Mouse (Mus musculus): Measurements from ENCODE around the gene Fcamr. TPM values are rescaled to one million over a fixed set of nuclear protein-coding genes. Genes with fewer than 3 reads are reported as not detected.

Gene Fcamr
- polyA plus RNA-seq, 1 experiment from 2014 or later: not detected

GRCm38 (mm10) chr1:130840599-130841379, 40.1 kb downstream of the Fcamr start:
- Histone ChIP-seq H3K36me3 (no peaks in the 10 kb centered on the region), H3K9ac (no peak overlapping the region), H3K4me1 (no peaks in the 10 kb centered on the region), H3K27me3 (no peaks in the 10 kb centered on the region), H3K9me3 (replicated peaks) (no peaks in the 10 kb centered on the region), H3K27ac (no peak overlapping the region), H3K4me2 (replicated peaks) (no peak overlapping the region), H3K4me3 (no peak overlapping the region)
- 86% methylated on average over 8 of the region's 8 CpGs for WGBS
- ATAC-seq (ENCODE audit: low FRiP score): no peak

- H3K9ac ChIP-seq: no peak overlapping the region
- WGBS: 89% methylated on average over 7 of the region's 7 CpGs
- H3K27ac ChIP-seq: no peak overlapping the region
- H3K27me3 ChIP-seq: no peaks in the 10 kb centered on the region
- H3K36me3 ChIP-seq: no peaks in the 10 kb centered on the region
- no peak for ATAC-seq (ENCODE audit: low FRiP score)
- no peak overlapping the region for H3K4me2 ChIP-seq (replicated peaks)
- no peaks in the 10 kb centered on the region for H3K9me3 ChIP-seq (replicated peaks)
- H3K4me1 ChIP-seq: no peaks in the 10 kb centered on the region
- H3K4me3 ChIP-seq: no peak overlapping the region
Observed at GRCm38 (mm10) chr1:130841621-130842020, 40.9 kb downstream of the Fcamr start.

- no peak for ATAC-seq (ENCODE audit: low FRiP score)
- 92% methylated on average over 7 of the region's 7 CpGs for WGBS
- no peaks in the 10 kb centered on the region for H3K9me3 ChIP-seq (replicated peaks)
- H3K36me3 ChIP-seq: no peaks in the 10 kb centered on the region
- H3K4me1 ChIP-seq: no peaks in the 10 kb centered on the region
- H3K9ac ChIP-seq: no peak overlapping the region
- no peak overlapping the region for H3K27ac ChIP-seq
- no peaks in the 10 kb centered on the region for H3K27me3 ChIP-seq
- no peak overlapping the region for H3K4me3 ChIP-seq
- no peak overlapping the region for H3K4me2 ChIP-seq (replicated peaks)
Observed at GRCm38 (mm10) chr1:130844516-130844915, 43.8 kb downstream of the Fcamr start.

- Histone ChIP-seq H3K9ac (no peak overlapping the region), H3K9me3 (replicated peaks) (no peaks in the 10 kb centered on the region), H3K27ac (no peak overlapping the region), H3K27me3 (no peaks in the 10 kb centered on the region), H3K4me1 (no peaks in the 10 kb centered on the region), H3K4me2 (replicated peaks) (no peak overlapping the region), H3K4me3 (no peak overlapping the region), H3K36me3 (no peaks in the 10 kb centered on the region)
- 90% methylated on average over 10 of the region's 10 CpGs for WGBS
- no peak for ATAC-seq (ENCODE audit: low FRiP score)
Observed at GRCm38 (mm10) chr1:130849530-130850214, 49.0 kb downstream of the Fcamr start.

GRCm38 (mm10) chr1:130850405-130850804, 49.7 kb downstream of the Fcamr start:
- H3K9ac ChIP-seq: no peak overlapping the region
- no peaks in the 10 kb centered on the region for H3K9me3 ChIP-seq (replicated peaks)
- 88% methylated on average over 5 of the region's 5 CpGs for WGBS
- H3K4me1 ChIP-seq: no peaks in the 10 kb centered on the region
- no peak overlapping the region for H3K4me2 ChIP-seq (replicated peaks)
- H3K4me3 ChIP-seq: no peak overlapping the region
- no peak for ATAC-seq (ENCODE audit: low FRiP score)
- no peaks in the 10 kb centered on the region for H3K27me3 ChIP-seq
- H3K36me3 ChIP-seq: no peaks in the 10 kb centered on the region
- no peak overlapping the region for H3K27ac ChIP-seq

- Histone ChIP-seq H3K36me3 (no peaks in the 10 kb centered on the region), H3K9me3 (replicated peaks) (no peaks in the 10 kb centered on the region), H3K4me1 (no peaks in the 10 kb centered on the region), H3K4me2 (replicated peaks) (no peak overlapping the region), H3K27ac (no peak overlapping the region), H3K9ac (no peak overlapping the region), H3K4me3 (no peak overlapping the region), H3K27me3 (no peaks in the 10 kb centered on the region)
- 84% methylated on average over 9 of the region's 9 CpGs for WGBS
- no peak for ATAC-seq (ENCODE audit: low FRiP score)
Observed at GRCm38 (mm10) chr1:130854819-130855218, 54.1 kb downstream of the Fcamr start.

GRCm38 (mm10) chr1:130855723-130856122, 55.0 kb downstream of the Fcamr start:
- no peak overlapping the region for H3K9ac ChIP-seq
- H3K4me1 ChIP-seq: no peaks in the 10 kb centered on the region
- no peak overlapping the region for H3K4me3 ChIP-seq
- H3K36me3 ChIP-seq: no peaks in the 10 kb centered on the region
- no peak overlapping the region for H3K27ac ChIP-seq
- no peak for ATAC-seq (ENCODE audit: low FRiP score)
- no peak overlapping the region for H3K4me2 ChIP-seq (replicated peaks)
- H3K9me3 ChIP-seq (replicated peaks): no peaks in the 10 kb centered on the region
- WGBS: 91% methylated on average over 2 of the region's 2 CpGs
- H3K27me3 ChIP-seq: no peaks in the 10 kb centered on the region

GRCm38 (mm10) chr1:130857456-130857855, 56.8 kb downstream of the Fcamr start:
- no peak for ATAC-seq (ENCODE audit: low FRiP score)
- Histone ChIP-seq H3K9ac (no peak overlapping the region), H3K36me3 (no peaks in the 10 kb centered on the region), H3K4me2 (replicated peaks) (no peak overlapping the region), H3K9me3 (replicated peaks) (no peaks in the 10 kb centered on the region), H3K4me3 (no peak overlapping the region), H3K27ac (no peak overlapping the region), H3K4me1 (no peaks in the 10 kb centered on the region), H3K27me3 (no peaks in the 10 kb centered on the region)
- WGBS: 78% methylated on average over 4 of the region's 4 CpGs

GRCm38 (mm10) chr1:130864238-130864637, 63.5 kb downstream of the Fcamr start:
- no peak for ATAC-seq (ENCODE audit: low FRiP score)
- no peaks in the 10 kb centered on the region for H3K27me3 ChIP-seq
- 91% methylated on average over 4 of the region's 4 CpGs for WGBS
- H3K27ac ChIP-seq: no peak overlapping the region
- no peaks in the 10 kb centered on the region for H3K4me1 ChIP-seq
- no peaks in the 10 kb centered on the region for H3K36me3 ChIP-seq
- H3K9ac ChIP-seq: no peak overlapping the region
- no peaks in the 10 kb centered on the region for H3K9me3 ChIP-seq (replicated peaks)
- no peak overlapping the region for H3K4me2 ChIP-seq (replicated peaks)
- no peak overlapping the region for H3K4me3 ChIP-seq

Other genes with a start within 250 kb of the Fcamr start
- gene Zp3r, start 171.3 kb upstream of the Fcamr start, polyA plus RNA-seq (2016; fragmentation: Nextera tagmentation; extraction: Ambion mirVana): not detected in 2 replicates
- gene C4bp, start 139.3 kb upstream of the Fcamr start, polyA plus RNA-seq (2016; fragmentation: Nextera tagmentation; extraction: Ambion mirVana): not detected in 2 replicates
- gene Gm29427, start 85.1 kb upstream of the Fcamr start, polyA plus RNA-seq (2016; fragmentation: Nextera tagmentation; extraction: Ambion mirVana): 0.15 TPM in 1 of 2 replicates, not detected in the other
- gene Yod1, start 83.6 kb upstream of the Fcamr start, polyA plus RNA-seq (2016; fragmentation: Nextera tagmentation; extraction: Ambion mirVana): 19.2 and 19.9 TPM in 2 replicates
- gene Pfkfb2, start 71.6 kb upstream of the Fcamr start, polyA plus RNA-seq (2016; fragmentation: Nextera tagmentation; extraction: Ambion mirVana): 17.0 and 17.8 TPM in 2 replicates
- 1.2 and 1.3 TPM in 2 replicates for gene AA986860, start 68.9 kb upstream of the Fcamr start, polyA plus RNA-seq (2016; fragmentation: Nextera tagmentation; extraction: Ambion mirVana)
- not detected in 2 replicates for gene Pigr, start 25.8 kb downstream of the Fcamr start, polyA plus RNA-seq (2016; fragmentation: Nextera tagmentation; extraction: Ambion mirVana)
- gene Fcmr, start 64.8 kb downstream of the Fcamr start, polyA plus RNA-seq (2016; fragmentation: Nextera tagmentation; extraction: Ambion mirVana): not detected in 2 replicates
- gene Il24, start 86.6 kb downstream of the Fcamr start, polyA plus RNA-seq (2016; fragmentation: Nextera tagmentation; extraction: Ambion mirVana): not detected in 2 replicates
- not detected in 2 replicates for gene Il20, start 110.5 kb downstream of the Fcamr start, polyA plus RNA-seq (2016; fragmentation: Nextera tagmentation; extraction: Ambion mirVana)
- not detected in 2 replicates for gene Il19, start 139.2 kb downstream of the Fcamr start, polyA plus RNA-seq (2016; fragmentation: Nextera tagmentation; extraction: Ambion mirVana)
- not detected in 2 replicates for gene Il10, start 218.9 kb downstream of the Fcamr start, polyA plus RNA-seq (2016; fragmentation: Nextera tagmentation; extraction: Ambion mirVana)

Data from hindbrain, embryonic 12.5 days (tissue).